Mouse (Mus musculus): ENCODE measurements around the gene Rnf11. TPM values are rescaled to one million over a fixed set of nuclear protein-coding genes. Genes with fewer than 3 reads are reported as not detected.

Gene Rnf11
- polyA plus RNA-seq (2014; fragmentation: Illumina TruSeq; extraction: RNeasy Lipid Tissue Mini Kit (QIAGEN cat#74804); ENCODE audit: low read depth, low replicate concordance) = 90.3 TPM

DNA sequence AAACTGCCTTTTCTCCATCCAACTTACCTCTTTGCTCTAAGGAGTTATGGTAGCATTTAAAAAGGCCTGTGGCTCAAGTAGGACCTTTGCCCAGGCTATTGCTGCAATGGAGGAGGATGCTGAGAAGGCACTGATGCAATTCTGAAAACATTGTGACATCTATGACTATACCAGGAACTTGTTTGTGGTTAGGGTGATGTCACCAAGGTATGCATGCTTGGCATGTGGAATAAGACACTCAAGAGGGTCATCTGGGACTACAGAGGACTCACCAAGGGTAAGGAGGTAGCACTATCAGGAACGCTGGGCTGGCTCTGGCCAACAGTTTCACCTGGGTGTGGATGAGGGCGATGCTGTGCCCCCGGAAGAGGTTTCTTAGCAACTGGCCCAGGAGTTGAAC, at the start of gene Rnf11:
Rnf11 (minus strand) TSS at position 108 of the 400 bp plus-strand sequence.

DNA sequence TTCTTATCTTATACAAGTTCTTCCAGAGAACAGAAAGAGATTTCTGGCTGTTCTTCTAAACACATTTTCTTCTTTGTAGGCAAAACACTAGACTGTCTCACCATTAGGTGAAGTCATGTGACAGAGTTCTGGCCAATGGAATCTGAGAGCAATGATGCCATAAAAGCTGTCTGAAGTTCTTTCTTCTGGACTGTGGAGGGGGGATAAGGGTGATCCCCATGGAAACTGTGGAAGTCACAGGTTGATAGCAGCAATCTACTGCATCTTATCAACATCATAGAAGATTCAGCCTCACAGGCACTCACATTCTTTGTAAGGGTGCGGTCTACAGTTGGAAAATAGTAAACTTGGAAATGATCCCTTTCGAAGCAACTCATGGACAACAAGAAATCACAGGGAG, 46.6 kb upstream of the Rnf11 start, which contains the start of gene 4930522H14Rik:
4930522H14Rik (minus strand) TSS at position 187 of the 400 bp plus-strand sequence.

DNA sequence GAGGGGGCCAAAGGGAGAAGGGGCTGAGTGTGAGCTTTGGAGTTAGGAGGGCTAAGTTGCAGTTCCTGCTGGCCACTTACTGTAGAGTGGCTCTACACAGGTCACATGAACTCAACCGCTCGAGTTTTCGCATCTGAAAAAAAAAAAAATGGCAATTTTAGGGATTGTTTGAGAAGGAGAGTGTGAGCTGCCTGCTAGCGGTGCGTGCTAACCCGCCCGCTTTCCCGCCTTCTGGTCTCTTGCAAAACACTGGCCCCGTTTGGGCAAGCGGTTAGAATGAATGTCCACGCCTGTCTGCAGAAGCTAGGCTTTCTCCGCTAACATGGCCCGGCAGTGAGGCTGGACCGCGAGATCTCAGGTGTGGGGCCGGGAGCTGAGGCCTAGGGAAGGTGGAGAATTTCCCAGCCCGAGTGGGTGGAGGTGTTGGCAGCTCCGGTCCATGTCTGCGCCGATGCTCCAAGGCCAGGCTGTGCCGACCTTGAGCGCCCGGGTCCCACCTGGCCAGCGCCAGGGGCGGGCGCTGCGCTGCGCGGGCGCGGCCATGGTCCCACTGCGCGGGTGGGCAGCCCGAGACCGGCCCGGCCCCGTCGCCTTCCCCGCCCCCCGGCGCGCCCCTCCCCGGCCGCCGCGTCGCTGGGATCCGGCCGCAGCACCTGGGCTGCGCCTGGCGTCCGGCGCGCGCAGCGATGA, 77.9 kb downstream of the Rnf11 start, which contains the start of gene Ttc39a:
Ttc39a (plus strand) TSS at position 138 of the 690 bp plus-strand sequence.

Other genes with a start within 250 kb of the Rnf11 start
- gene Eps15, start 204.5 kb downstream of the Rnf11 start, polyA plus RNA-seq (2014; fragmentation: Illumina TruSeq; extraction: RNeasy Lipid Tissue Mini Kit (QIAGEN cat#74804); ENCODE audit: low read depth, low replicate concordance) = 211 TPM
- 85.1 TPM for gene Ttc39a, start 78.1 kb downstream of the Rnf11 start, polyA plus RNA-seq (2014; fragmentation: Illumina TruSeq; extraction: RNeasy Lipid Tissue Mini Kit (QIAGEN cat#74804); ENCODE audit: low read depth, low replicate concordance)
- 267 TPM for gene 4930522H14Rik, start 46.6 kb upstream of the Rnf11 start, polyA plus RNA-seq (2014; fragmentation: Illumina TruSeq; extraction: RNeasy Lipid Tissue Mini Kit (QIAGEN cat#74804); ENCODE audit: low read depth, low replicate concordance)
- gene Cdkn2c, start 182.5 kb upstream of the Rnf11 start, polyA plus RNA-seq (2014; fragmentation: Illumina TruSeq; extraction: RNeasy Lipid Tissue Mini Kit (QIAGEN cat#74804); ENCODE audit: low read depth, low replicate concordance) = 60.5 TPM
- gene Faf1, start 191.9 kb upstream of the Rnf11 start, polyA plus RNA-seq (2014; fragmentation: Illumina TruSeq; extraction: RNeasy Lipid Tissue Mini Kit (QIAGEN cat#74804); ENCODE audit: low read depth, low replicate concordance) = 136 TPM

Measured in testis, adult 10 weeks (tissue).